Mouse (Mus musculus): Measurements from ENCODE around the gene Sash1. TPM values are rescaled to one million over a fixed set of nuclear protein-coding genes. Genes with fewer than 3 reads are reported as not detected.

Gene Sash1
- polyA plus RNA-seq, 1 experiment from 2014 or later: 4.8 TPM

DNA sequence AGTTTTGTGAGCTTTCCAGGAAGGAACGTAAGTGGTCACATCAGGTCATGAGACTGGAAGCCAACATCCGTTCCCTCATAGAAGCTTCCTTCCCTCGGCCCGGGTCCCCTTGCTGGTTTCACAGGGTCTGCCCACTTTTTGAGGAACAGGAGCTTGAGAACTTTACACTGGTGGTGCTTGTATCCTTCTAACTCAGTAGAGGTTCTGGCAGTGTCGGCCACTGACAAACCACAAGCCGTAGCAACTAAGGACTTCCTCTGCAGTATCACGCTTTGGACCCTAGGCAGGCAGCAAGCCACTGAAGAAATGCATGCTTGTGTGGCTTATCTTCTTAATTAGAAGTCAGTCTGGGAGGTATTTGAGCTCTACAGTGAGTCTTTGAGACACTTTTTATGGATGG is 126.6 kb downstream of the Sash1 start:
- Histone ChIP-seq H3K4me3 (replicated peaks; ENCODE audit: low read depth, low read length) (no peak overlapping the region), H3K4me2 (ENCODE audit: low read length) (no peak overlapping the region), H3K9me3 (ENCODE audit: control insufficient read depth, low read length) (no peaks in the 10 kb centered on the region), H3K27ac (replicated peaks; ENCODE audit: low read depth, low read length) (no peak overlapping the region), H3K36me3 (ENCODE audit: control insufficient read depth, insufficient read depth, low read length) (no peaks in the 10 kb centered on the region), H3K9ac (replicated peaks; ENCODE audit: low read length) (no peak overlapping the region), H3K4me1 (ENCODE audit: control insufficient read depth, insufficient read depth, low read length) (peaks cover 52% of the 10 kb centered on the region), H3K27me3 (ENCODE audit: control insufficient read depth, insufficient read depth, low read length) (no peaks in the 10 kb centered on the region)
- WGBS: 92% methylated on average over 7 of the region's 7 CpGs
- no peak for ATAC-seq (ENCODE audit: low FRiP score, low TSS enrichment)
- no peak for DNase-seq

DNA sequence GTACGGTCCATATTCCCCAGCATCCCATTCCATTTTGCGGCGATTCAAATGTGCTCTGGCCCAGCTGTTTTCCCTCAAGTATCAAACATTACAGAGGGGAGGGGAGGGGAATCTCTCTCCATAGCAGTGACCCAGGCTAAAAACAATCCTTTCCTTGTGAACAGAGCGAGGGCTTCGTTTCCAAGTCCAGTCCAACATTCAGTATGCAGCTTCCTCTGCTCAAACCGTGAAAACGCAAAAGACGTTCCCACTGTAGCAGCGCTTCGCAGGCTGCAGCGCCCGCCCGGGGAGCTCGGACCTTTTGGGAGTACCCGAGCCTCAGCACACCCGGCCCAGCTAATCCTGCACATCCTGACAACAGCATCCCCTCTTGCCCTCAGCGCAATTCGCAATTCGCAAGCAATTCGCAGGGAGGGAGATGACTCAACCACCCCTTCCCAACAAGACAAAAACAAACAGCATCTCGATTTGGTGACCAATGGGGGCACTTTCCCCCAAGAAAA is 128.4 kb downstream of the Sash1 start:
- peak; percentile 74 for DNase-seq
- peak; percentile 49 for ATAC-seq (ENCODE audit: low FRiP score, low TSS enrichment)
- peak overlapping the region; percentile 22 for H3K4me3 ChIP-seq (replicated peaks; ENCODE audit: low read depth, low read length)
- H3K27ac ChIP-seq (replicated peaks; ENCODE audit: low read depth, low read length): peak overlapping the region; percentile 67
- peak overlapping the region; percentile 55 for H3K4me2 ChIP-seq (ENCODE audit: low read length)
- H3K27me3 ChIP-seq (ENCODE audit: control insufficient read depth, insufficient read depth, low read length): no peaks in the 10 kb centered on the region
- no peaks in the 10 kb centered on the region for H3K36me3 ChIP-seq (ENCODE audit: control insufficient read depth, insufficient read depth, low read length)
- H3K9me3 ChIP-seq (ENCODE audit: control insufficient read depth, low read length): no peaks in the 10 kb centered on the region
- H3K9ac ChIP-seq (replicated peaks; ENCODE audit: low read length): peak overlapping the region; percentile 36
- H3K4me1 ChIP-seq (ENCODE audit: control insufficient read depth, insufficient read depth, low read length): peaks cover 46% of the 10 kb centered on the region
- WGBS: 6% methylated on average over 21 of the region's 21 CpGs

DNA sequence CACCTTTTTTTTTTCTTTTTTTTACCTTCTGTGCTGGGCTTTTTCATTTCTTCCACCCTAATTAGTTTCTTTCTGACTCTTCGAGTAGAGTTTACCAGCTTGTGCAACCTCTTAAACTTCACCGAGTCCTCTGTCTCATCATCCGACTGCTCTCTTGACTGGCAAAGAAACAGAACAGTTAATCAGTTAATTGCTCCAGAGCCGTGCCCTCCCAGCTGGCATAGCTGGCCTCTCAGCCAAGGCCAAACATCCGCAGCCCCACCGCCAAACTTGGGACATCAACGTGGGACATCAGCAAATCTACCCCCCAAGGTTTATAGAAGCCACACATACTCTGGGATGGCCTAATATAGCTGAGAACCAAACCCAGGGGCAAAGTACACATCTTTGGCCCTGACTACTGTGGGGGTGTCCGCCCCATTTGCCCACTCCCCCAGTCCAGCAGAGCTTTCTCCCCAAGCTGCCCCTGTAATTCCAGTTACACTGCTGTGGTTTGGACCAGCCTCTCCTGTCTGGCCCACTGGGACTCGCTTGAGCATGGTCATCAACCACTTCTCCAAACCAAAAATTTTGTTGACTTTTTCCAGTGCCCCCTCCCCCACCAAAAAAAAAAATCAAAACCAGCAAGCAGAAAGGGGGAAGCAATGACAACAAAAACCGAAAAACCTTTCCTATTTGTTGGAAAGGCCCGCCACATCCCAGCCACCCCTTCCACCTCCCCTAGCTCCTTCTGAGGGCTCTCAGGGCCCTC is 129.1 kb downstream of the Sash1 start:
- Histone ChIP-seq H3K4me3 (replicated peaks; ENCODE audit: low read depth, low read length) (peak overlapping the region; percentile 22), H3K9ac (replicated peaks; ENCODE audit: low read length) (peak overlapping the region; percentile 36; the same call in 1 of the 2 replicates), H3K4me1 (ENCODE audit: control insufficient read depth, insufficient read depth, low read length) (peaks cover 39% of the 10 kb centered on the region), H3K36me3 (ENCODE audit: control insufficient read depth, insufficient read depth, low read length) (no peaks in the 10 kb centered on the region), H3K9me3 (ENCODE audit: control insufficient read depth, low read length) (no peaks in the 10 kb centered on the region), H3K27me3 (ENCODE audit: control insufficient read depth, insufficient read depth, low read length) (no peaks in the 10 kb centered on the region), H3K27ac (replicated peaks; ENCODE audit: low read depth, low read length) (peak overlapping the region; percentile 67), H3K4me2 (ENCODE audit: low read length) (peak overlapping the region; percentile 55)
- WGBS: 63% methylated on average over 11 of the region's 11 CpGs
- no peak for ATAC-seq (ENCODE audit: low FRiP score, low TSS enrichment)
- DNase-seq: no peak

DNA sequence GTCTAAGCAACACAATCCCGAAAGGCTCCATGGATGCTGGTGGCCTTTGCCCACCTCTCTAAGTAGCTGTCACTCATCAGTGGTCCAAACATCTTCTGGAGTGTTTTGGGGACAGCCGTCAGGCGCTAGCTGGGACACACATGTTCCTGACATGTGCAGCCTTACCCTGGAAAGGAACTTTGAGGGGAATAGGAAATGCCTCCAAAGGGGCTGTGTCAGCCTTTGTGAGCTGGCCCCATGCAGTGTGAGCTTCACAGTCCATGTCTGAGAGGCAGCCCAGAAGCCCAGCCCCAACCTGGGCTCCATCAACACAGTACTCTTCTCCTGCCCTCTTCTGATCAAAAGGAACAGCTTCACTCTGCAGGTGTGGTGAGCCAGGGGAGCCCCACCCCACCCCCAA is 132.5 kb downstream of the Sash1 start:
- no peak overlapping the region for H3K4me2 ChIP-seq (ENCODE audit: low read length)

DNA sequence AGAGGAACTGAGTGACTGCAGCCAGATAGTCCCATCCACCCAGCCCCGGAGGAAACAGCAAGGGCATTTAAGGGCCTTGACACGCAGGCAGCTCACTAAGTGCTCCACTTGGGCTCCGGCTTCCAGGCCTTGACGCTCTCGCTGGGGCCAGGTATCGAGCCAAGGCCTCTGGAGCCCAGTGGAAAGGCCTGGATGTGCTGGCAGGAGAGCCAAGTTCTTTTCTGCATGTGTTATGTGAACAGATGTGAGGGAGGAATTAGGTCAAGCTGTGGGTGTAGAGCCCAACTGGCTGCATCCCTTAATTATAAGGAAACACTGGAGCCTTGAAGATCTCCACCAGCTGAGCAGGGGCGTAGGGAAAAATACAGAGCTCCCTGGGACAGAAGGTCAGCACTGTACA is 133.4 kb downstream of the Sash1 start:
- Histone ChIP-seq H3K27ac (replicated peaks; ENCODE audit: low read depth, low read length) (no peak overlapping the region), H3K4me1 (ENCODE audit: control insufficient read depth, insufficient read depth, low read length) (peaks cover 26% of the 10 kb centered on the region), H3K9me3 (ENCODE audit: control insufficient read depth, low read length) (no peaks in the 10 kb centered on the region), H3K36me3 (ENCODE audit: control insufficient read depth, insufficient read depth, low read length) (peaks cover 6% of the 10 kb centered on the region; the same call in 1 of the 2 replicates), H3K4me3 (replicated peaks; ENCODE audit: low read depth, low read length) (no peak overlapping the region), H3K4me2 (ENCODE audit: low read length) (no peak overlapping the region), H3K9ac (replicated peaks; ENCODE audit: low read length) (no peak overlapping the region), H3K27me3 (ENCODE audit: control insufficient read depth, insufficient read depth, low read length) (no peaks in the 10 kb centered on the region)
- ATAC-seq (ENCODE audit: low FRiP score, low TSS enrichment): no peak
- WGBS: 83% methylated on average over 7 of the region's 7 CpGs
- DNase-seq: no peak

More for the DNA sequence above, 132.5 kb downstream of the Sash1 start:
- H3K9ac ChIP-seq (replicated peaks; ENCODE audit: low read length): no peak overlapping the region
- ATAC-seq (ENCODE audit: low FRiP score, low TSS enrichment) (no peak), DNase-seq (no peak)
- no peak overlapping the region for H3K4me3 ChIP-seq (replicated peaks; ENCODE audit: low read depth, low read length)
- H3K27ac ChIP-seq (replicated peaks; ENCODE audit: low read depth, low read length): no peak overlapping the region
- no peaks in the 10 kb centered on the region for H3K9me3 ChIP-seq (ENCODE audit: control insufficient read depth, low read length)
- WGBS: 94% methylated on average over 3 of the region's 3 CpGs
- H3K27me3 ChIP-seq (ENCODE audit: control insufficient read depth, insufficient read depth, low read length): no peaks in the 10 kb centered on the region
- H3K36me3 ChIP-seq (ENCODE audit: control insufficient read depth, insufficient read depth, low read length): peaks cover 6% of the 10 kb centered on the region; the same call in 1 of the 2 replicates
- peaks cover 29% of the 10 kb centered on the region for H3K4me1 ChIP-seq (ENCODE audit: control insufficient read depth, insufficient read depth, low read length)

DNA sequence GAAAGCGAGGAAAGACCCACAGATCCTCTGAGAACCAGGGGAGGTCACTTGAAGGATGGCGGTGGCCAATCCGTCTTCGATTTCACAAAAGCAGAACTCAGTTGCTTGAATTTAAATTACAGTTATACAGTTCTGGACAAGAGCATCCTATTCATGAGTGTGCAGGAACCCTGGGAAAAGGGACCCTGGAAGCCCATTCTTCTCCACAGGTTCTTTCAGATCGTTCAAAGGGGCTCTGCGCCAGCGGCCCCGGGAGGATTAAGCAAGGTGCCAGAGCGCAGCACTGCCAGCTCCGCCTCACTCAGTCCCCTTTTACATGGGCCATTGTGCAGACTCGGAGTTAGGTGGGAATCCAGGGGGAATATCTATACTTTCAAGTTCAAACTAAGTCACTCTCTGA is 136.3 kb downstream of the Sash1 start:
- H3K4me3 ChIP-seq (replicated peaks; ENCODE audit: low read depth, low read length): no peak overlapping the region
- 23% methylated on average over 11 of the region's 11 CpGs for WGBS
- H3K9me3 ChIP-seq (ENCODE audit: control insufficient read depth, low read length): no peaks in the 10 kb centered on the region
- peak; percentile 29; the same call in 1 of the 2 replicates for ATAC-seq (ENCODE audit: low FRiP score, low TSS enrichment)
- H3K9ac ChIP-seq (replicated peaks; ENCODE audit: low read length): no peak overlapping the region
- peak; percentile 64 for DNase-seq
- H3K36me3 ChIP-seq (ENCODE audit: control insufficient read depth, insufficient read depth, low read length): peaks cover 6% of the 10 kb centered on the region; the same call in 1 of the 2 replicates
- peak overlapping the region; percentile 6; the same call in 1 of the 2 replicates for H3K27ac ChIP-seq (replicated peaks; ENCODE audit: low read depth, low read length)
- no peaks in the 10 kb centered on the region for H3K27me3 ChIP-seq (ENCODE audit: control insufficient read depth, insufficient read depth, low read length)
- peaks cover 11% of the 10 kb centered on the region; the same call in 1 of the 2 replicates for H3K4me1 ChIP-seq (ENCODE audit: control insufficient read depth, insufficient read depth, low read length)
- no peak overlapping the region for H3K4me2 ChIP-seq (ENCODE audit: low read length)

DNA sequence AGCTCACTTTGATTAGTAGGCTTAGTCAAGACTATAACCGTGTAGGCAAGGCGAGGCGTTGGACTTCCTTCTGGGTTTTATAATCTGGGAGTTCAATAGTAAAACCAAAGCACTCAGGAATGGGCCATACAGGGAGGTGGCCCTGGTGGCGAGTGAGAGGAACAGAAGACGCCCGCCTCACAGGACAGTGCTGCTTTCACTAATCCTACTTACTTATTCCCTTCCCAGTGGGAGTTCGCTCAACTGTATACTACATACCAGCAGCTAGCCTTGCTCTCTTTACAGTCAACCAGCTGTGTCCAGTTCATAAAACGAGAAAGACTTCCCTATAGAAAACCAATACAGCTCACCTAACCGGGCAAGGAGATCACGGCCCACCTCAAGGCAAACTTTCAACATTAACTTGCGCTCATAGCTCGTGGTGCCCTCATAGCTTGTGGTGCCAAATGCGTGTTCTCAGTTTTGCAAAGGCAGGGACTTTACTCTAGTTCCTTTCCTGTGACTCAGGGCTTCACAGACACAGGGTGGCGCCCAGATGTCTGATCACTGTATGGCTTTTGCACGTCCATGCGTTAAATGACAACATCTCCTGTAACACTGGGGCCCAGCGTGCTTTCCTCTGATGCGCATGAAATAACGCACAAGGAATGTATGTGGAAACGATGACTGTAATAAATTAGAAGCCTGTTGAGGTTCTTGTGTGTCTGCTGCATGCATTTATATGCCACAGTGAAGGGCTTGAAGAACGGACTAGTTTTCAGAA is 138.2 kb downstream of the Sash1 start:
- H3K4me3 ChIP-seq (replicated peaks; ENCODE audit: low read depth, low read length): no peak overlapping the region
- no peak overlapping the region for H3K9ac ChIP-seq (replicated peaks; ENCODE audit: low read length)
- no peaks in the 10 kb centered on the region for H3K27me3 ChIP-seq (ENCODE audit: control insufficient read depth, insufficient read depth, low read length)
- DNase-seq (peak; percentile 39), ATAC-seq (ENCODE audit: low FRiP score, low TSS enrichment) (no peak; the same call in 1 of the 2 replicates)
- 55% methylated on average over 21 of the region's 21 CpGs for WGBS
- H3K4me1 ChIP-seq (ENCODE audit: control insufficient read depth, insufficient read depth, low read length): peaks cover 11% of the 10 kb centered on the region; the same call in 1 of the 2 replicates
- peaks cover 10% of the 10 kb centered on the region; the same call in 1 of the 2 replicates for H3K36me3 ChIP-seq (ENCODE audit: control insufficient read depth, insufficient read depth, low read length)
- no peak overlapping the region for H3K4me2 ChIP-seq (ENCODE audit: low read length)
- H3K9me3 ChIP-seq (ENCODE audit: control insufficient read depth, low read length): no peaks in the 10 kb centered on the region
- 0 out of 2 replicates have a peak overlapping the region, but pooled peaks have one; percentile 13 for H3K27ac ChIP-seq (replicated peaks; ENCODE audit: low read depth, low read length)

DNA sequence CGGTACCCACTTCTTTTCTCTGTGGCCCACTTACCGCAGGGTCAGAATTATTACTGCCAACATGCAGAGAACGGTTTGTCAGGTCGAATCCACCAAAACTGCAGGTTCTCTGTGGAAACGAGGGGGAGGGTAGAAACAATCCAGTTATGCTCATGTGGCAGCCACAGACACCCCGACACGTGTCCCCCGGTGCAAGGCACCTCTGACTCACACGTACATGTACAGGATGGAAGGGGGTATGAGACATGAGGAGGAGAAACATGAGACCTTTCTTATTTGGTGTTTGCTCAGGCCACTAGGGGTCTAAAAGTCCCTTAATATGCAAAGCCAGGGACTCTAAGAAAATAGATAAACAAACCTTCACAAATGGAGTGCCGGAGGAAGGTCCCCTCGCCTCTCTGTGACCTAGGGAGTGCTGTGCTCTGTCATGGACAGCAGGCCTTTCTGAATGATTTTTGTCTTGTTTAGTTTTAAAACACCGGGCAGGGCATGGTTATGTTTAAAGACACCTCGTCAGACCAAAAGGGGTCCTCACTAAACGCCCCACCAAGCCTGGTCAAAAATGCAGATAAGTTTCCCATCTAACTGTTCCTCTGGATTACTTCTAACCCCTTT is 139.7 kb downstream of the Sash1 start:
- Histone ChIP-seq H3K9me3 (ENCODE audit: control insufficient read depth, low read length) (no peaks in the 10 kb centered on the region), H3K4me1 (ENCODE audit: control insufficient read depth, insufficient read depth, low read length) (peaks cover 11% of the 10 kb centered on the region; the same call in 1 of the 2 replicates), H3K9ac (replicated peaks; ENCODE audit: low read length) (no peak overlapping the region), H3K27ac (replicated peaks; ENCODE audit: low read depth, low read length) (no peak overlapping the region), H3K36me3 (ENCODE audit: control insufficient read depth, insufficient read depth, low read length) (peaks cover 17% of the 10 kb centered on the region; the same call in 1 of the 2 replicates), H3K27me3 (ENCODE audit: control insufficient read depth, insufficient read depth, low read length) (no peaks in the 10 kb centered on the region), H3K4me3 (replicated peaks; ENCODE audit: low read depth, low read length) (no peak overlapping the region), H3K4me2 (ENCODE audit: low read length) (no peak overlapping the region)
- ATAC-seq (ENCODE audit: low FRiP score, low TSS enrichment) (no peak), DNase-seq (no peak)
- WGBS: 82% methylated on average over 14 of the region's 14 CpGs
